Mouse (Mus musculus): ENCODE measurements around the gene Slc29a2. TPM values are rescaled to one million over a fixed set of nuclear protein-coding genes. Genes with fewer than 3 reads are reported as not detected.

Gene Slc29a2
- total and polyA plus RNA-seq, 3 experiments: 2.1 to 6.6 (median 4.2) TPM

DNA sequence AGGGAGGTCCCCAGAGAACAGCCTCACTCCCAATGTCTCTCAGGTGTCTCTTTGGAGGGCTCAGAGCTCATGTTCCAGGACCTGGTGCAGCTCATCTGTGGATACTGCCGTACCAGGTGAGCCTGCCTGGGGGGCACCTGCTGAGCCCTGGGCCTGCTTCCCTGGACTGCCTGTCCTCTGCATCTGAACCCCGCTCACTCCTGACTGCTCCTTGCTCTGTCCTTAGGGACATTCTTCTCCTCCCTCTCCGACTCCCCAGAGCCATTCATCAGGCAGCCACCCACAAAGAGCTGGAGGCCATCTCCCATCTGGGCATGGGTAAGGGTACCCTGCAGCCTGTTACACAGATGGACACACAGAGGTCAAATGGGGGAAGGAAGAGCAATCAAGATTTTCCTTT lies 27.9 kb downstream of the Slc29a2 start:
- no peak for DNase-seq (ENCODE audit: extremely low read depth)
- Histone ChIP-seq H3K36me3 (replicated peaks in 1 of 2; ENCODE audit: control insufficient read depth in 1 of 2, insufficient read depth in 1 of 2, low read length in 1 of 2) (peaks cover 31 to 79% of the 10 kb centered on the region in 2 experiments), H3K9me3 (replicated peaks; ENCODE audit: low read length) (no peaks in the 10 kb centered on the region), H3K79me2 (replicated peaks; ENCODE audit: control insufficient read depth, extremely low read depth, insufficient read depth, poor library complexity, severe bottlenecking) (no peaks in the 10 kb centered on the region), H3K9ac (ENCODE audit: insufficient read depth, low read depth) (no peak overlapping the region), H3K27ac (ENCODE audit: insufficient read depth, low read depth) (no peak overlapping the region), H3K4me3 (replicated peaks in 1 of 3; ENCODE audit: low read depth in 2 of 3, low read length in 2 of 3, poor library complexity in 1 of 3) (no peak overlapping the region), H3K4me1 (ENCODE audit: control insufficient read depth in 1 of 2, insufficient read depth in 2 of 2) (peaks cover 12 to 19% of the 10 kb centered on the region in 2 experiments), H3K4me2 (ENCODE audit: insufficient read depth, low read depth, poor library complexity, severe bottlenecking) (no peak overlapping the region), H3K27me3 (replicated peaks) (no peaks in the 10 kb centered on the region)
- in situ Hi-C loops (cut with MboI; ENCODE audit: low pct_ligation_motif_present, low pct_unique_long_range_greater_than_20kb, low sequenced_read_pairs) (no loop called here), dilution Hi-C loops (cut with MboI; ENCODE audit: extremely low pct_ligation_motif_present, extremely low pct_unique_long_range_greater_than_20kb, low sequenced_read_pairs) (no loop called here)
- TF ChIP-seq USF2 (conservative IDR thresholded peaks at IDR 0.05; ENCODE audit: low read depth, low read length) (no peak), RAD21 (IDR thresholded peaks at IDR 0.05; ENCODE audit: low read depth, low read length) (no peak)

DNA sequence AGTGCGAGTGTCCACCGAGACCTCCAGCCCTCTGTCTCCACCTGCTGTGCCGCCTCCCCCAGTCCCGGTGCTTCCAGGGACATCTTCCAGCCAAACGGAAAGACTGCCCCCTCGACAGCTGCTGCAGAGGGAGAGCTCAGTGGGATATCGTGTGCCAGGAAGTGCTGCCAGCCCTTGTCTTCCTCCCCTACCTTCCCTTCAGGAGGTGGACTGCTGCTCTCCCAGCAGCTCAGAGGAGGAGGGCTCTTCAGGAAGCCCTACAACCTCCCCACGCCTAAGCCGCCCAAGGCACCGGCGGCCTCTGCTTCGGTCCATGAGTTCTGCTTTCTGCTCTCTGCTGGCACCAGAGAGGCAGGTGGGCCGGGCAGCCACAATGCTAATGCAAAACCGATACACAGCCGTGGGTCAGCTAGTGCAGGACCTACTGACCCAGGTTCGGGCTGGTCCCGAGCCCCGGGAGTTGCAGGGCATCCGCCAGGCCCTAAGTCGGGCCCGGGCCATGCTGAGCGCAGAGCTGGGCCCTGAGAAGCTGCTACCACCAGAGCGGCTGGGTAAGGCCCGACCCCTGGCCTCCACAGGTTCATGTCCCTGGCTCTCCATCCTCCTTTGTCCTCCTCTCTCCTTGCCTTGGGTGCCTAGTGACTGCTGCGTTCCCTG lies 28.6 kb downstream of the Slc29a2 start:
- Histone ChIP-seq H3K4me1 (ENCODE audit: control insufficient read depth in 1 of 2, insufficient read depth in 2 of 2) (peaks cover 12 to 19% of the 10 kb centered on the region in 2 experiments), H3K4me2 (ENCODE audit: insufficient read depth, low read depth, poor library complexity, severe bottlenecking) (no peak overlapping the region), H3K9ac (ENCODE audit: insufficient read depth, low read depth) (no peak overlapping the region), H3K4me3 (replicated peaks in 1 of 3; ENCODE audit: low read depth in 2 of 3, low read length in 2 of 3, poor library complexity in 1 of 3) (no peak overlapping the region), H3K36me3 (replicated peaks in 1 of 2; ENCODE audit: control insufficient read depth in 1 of 2, insufficient read depth in 1 of 2, low read length in 1 of 2) (peaks cover 23 to 71% of the 10 kb centered on the region in 2 experiments), H3K9me3 (replicated peaks; ENCODE audit: low read length) (no peaks in the 10 kb centered on the region), H3K27ac (ENCODE audit: insufficient read depth, low read depth) (no peak overlapping the region), H3K79me2 (replicated peaks; ENCODE audit: control insufficient read depth, extremely low read depth, insufficient read depth, poor library complexity, severe bottlenecking) (no peaks in the 10 kb centered on the region), H3K27me3 (replicated peaks) (no peaks in the 10 kb centered on the region)
- dilution Hi-C loops (cut with MboI; ENCODE audit: extremely low pct_ligation_motif_present, extremely low pct_unique_long_range_greater_than_20kb, low sequenced_read_pairs): no loop called here
- no peak for DNase-seq (ENCODE audit: extremely low read depth)
- in situ Hi-C loops (cut with MboI; ENCODE audit: low pct_ligation_motif_present, low pct_unique_long_range_greater_than_20kb, low sequenced_read_pairs): no loop called here
- no peak for TF ChIP-seq NELFE (IDR thresholded peaks at IDR 0.05; ENCODE audit: low read depth, low read length)
- no peak for TF ChIP-seq KAT2A (IDR thresholded peaks at IDR 0.05; ENCODE audit: insufficient replicate concordance, low read length)
- no peak for TF ChIP-seq CHD2 (IDR thresholded peaks at IDR 0.05; ENCODE audit: low read length)
- no peak for TF ChIP-seq RCOR1 (conservative IDR thresholded peaks at IDR 0.05; ENCODE audit: low read depth, low read length)
- TF ChIP-seq MXI1 (IDR thresholded peaks at IDR 0.05; ENCODE audit: low read depth, low read length): no peak
- no peak for TF ChIP-seq MAFK (IDR thresholded peaks at IDR 0.05; ENCODE audit: insufficient replicate concordance, low read length)
- no peak for TF ChIP-seq RAD21 (IDR thresholded peaks at IDR 0.05; ENCODE audit: low read depth, low read length)
- no peak for TF ChIP-seq EP300 (IDR thresholded peaks at IDR 0.05; ENCODE audit: low read length)
- TF ChIP-seq ZKSCAN1 (IDR thresholded peaks at IDR 0.05; ENCODE audit: borderline replicate concordance, low read depth, low read length): no peak
- TF ChIP-seq PAX5 (IDR thresholded peaks at IDR 0.05; ENCODE audit: low read length): no peak
- no peak for TF ChIP-seq JUND (conservative IDR thresholded peaks at IDR 0.05; ENCODE audit: low read depth, low read length)
- no peak for TF ChIP-seq MYC (IDR thresholded peaks at IDR 0.05; ENCODE audit: low read depth, low read length)
- no peak for TF ChIP-seq USF1 (IDR thresholded peaks at IDR 0.05; ENCODE audit: low read depth, low read length)
- TF ChIP-seq UBTF (IDR thresholded peaks at IDR 0.05; ENCODE audit: low read depth, low read length): no peak
